Mouse (Mus musculus) cerebellum, adult (tissue): ENCODE results near the gene Pamr1.

Experiments used
- ATAC-seq: cut with Nextera tagmentation; 2 replicates; pipeline ENCODE4 v1.9.2; 2017; ENCODE audit warnings: mild to moderate bottlenecking, moderate library complexity, mixed read lengths; ENCODE audit not compliant: insufficient number of reproducible peaks, low FRiP score, low TSS enrichment

Pamr1 gene

DNA sequence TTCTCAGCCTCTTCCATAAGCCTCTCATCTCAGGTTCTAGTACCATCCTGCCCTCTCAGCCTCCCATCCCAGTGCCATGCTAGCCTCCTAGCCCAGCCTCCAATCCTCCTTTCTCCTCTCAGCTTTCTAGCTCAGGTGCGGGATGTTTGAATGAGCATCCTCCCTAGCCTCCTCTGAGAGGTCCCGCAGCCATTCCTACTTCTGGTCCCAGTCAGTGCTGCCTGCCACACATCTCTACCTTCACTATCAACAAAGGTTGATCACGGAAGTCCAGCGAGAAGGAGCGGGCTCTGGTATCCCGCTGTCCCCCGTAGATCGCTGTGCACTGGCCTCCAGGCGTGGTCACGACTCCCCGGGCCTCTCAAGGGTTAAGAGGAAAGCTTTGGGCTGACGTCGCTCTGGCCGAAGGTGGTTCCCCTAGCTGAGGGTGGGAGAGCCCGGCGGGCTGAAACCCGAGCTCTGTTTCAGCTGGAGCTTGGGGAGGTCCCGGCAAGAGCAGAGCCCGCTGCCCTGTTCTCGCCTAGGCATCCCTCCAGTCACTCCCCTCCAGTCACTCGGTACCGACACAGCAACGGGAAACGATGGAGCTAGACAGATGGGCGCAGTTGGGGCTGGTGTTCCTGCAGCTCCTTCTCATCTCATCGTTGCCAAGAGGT, at the start of gene Pamr1:
TSS of gene Pamr1 (plus strand) at position 402 of the 656 bp plus-strand sequence.
- peak; percentile 45; the same call in 1 of the 2 replicates for ATAC-seq

DNA sequence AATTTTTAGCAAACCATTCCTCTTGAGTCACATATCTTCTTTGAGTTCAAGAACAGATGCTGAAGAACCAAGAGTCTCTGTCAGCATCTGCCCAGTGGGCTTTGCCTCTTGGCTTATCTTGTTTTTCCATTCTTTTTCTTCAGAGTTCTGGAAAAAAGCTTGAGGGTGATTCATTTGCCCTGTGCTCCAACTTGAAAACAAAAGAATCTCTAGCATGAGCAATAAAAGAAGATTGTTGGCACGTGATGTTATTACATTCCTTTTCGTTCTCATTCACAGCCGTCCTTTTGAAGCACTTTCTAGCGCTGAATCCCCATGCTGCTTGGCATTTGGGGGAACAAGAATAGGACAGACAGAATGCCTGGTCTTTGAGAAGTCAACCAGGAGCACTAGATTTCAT, 42.2 kb upstream of the Pamr1 start:
- ATAC-seq = no peak

DNA sequence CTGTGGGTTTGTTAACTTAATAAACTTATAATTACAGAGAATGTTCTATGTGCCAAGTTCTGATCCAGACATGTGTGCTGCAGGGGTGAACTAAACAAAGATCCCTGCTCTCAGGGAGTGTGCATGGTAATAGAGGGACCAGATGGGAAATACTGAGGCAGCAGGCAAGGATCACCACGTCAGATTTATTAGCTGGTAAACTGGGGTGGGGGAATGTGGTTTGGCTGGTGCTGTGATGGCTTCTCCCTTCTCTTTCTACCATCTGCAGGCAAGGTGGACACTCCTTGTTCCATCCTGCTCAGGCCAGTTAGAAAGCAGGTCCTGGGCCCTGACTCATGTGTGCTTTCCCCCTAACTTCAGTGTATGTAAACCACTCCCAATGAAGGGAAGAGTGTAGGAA, 41.7 kb upstream of the Pamr1 start:
- no peak for ATAC-seq

DNA sequence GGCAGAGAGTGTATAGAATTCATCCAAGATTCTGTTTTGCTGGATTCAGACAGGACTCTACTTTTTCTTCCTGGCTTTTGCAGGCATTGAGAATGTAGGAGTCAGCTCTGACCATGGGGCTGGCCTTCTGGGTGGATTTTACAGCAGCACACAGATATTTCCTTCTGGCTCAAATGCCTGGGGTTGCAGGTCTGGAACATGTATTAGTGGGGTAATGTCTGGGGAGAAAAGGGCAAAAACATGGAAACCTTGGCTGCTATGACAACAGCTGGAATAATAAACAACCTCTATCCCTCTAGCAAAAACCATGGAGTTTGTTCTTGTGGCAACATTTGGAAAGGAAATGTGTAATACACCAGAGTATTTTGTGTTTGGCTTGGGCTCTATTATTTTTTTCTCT, 29.9 kb upstream of the Pamr1 start:
- ATAC-seq = no peak

DNA sequence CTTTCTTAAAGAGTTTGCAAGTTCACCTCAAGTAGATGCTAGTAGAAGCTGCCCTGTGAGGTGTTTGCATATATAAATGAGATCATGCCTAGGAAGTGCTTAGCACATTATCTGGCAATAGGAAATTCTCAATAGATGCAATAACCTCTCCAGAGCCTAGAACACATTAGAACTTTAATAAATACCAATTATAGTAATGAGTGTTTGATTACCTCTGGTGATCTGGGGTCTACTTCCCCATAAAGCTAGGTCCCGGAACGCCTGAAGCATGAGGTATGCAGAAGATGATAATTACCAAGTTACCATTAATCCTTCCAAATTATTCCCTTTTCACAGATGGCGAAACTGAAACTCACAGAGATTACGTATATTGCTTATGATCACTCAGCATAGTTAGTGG, 22.2 kb upstream of the Pamr1 start:
- no peak for ATAC-seq

DNA sequence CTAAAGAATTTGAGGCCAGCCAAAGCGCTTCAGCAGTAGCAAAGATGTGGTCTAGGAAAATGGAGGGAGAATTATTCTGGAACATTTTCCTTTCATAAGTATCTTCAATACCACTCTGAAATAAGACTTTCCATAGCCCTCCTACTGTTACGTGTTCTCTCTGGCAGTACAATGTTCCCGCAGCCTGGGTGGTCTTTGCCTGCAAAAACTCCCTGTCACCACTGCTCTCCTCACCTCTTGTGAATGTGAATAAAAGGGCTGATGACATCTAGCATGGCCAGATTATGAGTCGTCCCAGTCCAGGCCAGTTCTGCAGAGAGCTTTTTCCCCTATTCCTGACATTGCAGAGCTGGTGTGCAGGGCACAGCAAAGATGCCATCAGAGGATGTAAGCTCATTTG, 16.4 kb upstream of the Pamr1 start:
- ATAC-seq = no peak

DNA sequence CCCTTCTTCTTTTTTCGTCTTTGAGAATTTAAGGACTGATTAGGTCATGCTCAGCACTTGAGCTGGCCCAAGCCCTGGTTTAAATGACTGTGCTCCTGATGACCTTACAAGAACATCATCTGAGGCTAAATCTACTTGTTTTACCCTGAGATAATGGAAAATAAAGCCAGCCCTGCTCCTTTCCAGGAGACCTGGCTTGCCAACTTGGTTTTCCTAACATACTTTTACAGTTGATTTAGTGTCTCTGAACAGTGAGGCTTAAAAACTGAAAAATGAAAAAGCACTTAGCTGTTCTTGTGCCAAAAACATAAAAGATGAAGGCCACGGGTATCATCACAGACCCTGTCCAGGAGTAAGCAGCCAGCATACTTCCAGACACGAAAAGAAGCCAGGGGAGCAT, 13.0 kb upstream of the Pamr1 start:
- ATAC-seq = no peak

DNA sequence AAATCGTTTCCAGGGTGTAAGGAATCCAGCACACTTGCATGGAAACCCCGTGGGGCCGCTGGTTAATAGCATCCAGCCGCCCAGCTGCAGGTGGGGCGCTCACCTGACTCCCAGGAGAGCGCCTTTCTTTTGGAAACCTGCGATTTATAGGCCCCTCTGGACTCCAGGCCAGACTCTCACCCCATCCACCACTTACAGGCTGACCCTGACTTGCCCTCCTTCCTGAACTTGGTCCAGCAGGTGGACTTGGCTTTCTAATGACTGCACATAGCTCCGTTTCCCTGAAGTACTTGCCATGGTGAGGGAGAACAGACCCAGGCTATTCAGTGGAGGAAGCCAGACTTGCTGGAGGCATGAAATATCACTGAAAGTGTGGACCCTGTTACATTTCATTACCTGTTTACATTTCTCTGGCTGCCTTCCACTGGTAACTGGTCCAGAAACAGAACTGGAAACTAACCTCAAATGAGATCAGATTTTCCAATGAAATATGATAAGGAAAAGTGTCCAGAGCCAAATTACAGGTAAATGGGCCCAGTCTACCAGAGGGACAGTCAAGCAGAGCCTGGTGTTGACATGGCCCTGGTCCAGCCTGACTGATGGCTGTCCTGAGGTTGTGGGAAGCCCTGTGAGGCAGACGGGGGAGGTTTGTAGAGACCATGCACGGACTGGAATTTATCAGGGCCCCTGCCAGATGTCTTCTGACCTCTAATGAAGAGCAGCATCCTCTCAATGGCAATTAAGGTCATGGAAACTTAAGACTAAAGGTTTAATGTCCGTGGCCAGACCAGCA, 9.2 kb upstream of the Pamr1 start:
- no peak for ATAC-seq

DNA sequence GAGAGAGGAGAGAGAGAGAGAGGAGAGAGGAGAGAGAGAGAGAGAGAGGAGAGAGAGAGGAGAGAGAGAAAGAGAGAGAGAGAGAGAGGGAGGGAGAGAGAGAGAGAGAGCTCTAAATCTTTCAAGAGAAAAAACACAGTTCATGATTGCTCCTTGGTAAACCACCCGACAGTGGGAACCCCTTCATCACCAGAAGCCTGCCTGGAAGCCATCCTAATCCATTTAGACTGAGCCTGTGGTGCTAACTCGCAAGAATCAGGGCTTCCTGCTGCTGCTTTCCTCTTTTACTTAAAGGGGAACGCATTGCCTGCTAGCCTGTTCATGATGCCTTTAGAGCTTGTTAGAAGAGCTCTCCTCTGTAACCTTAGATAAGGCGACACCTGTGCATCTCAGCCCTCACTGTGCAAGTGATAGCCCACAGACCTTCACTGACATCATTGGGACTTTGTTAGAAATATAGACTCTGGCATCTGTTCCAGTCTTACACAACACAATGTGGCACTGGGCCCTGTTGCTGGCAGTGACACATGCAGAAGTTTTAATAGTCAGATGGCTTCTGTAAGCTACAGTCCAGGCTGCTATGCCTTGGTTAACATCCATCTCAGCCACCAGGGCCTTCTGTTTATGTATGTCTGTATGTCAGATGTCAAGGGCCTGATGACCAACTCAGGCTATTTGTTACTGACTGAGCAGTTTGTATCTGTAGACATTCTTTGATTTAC, 8.2 kb upstream of the Pamr1 start:
- ATAC-seq = no peak

DNA sequence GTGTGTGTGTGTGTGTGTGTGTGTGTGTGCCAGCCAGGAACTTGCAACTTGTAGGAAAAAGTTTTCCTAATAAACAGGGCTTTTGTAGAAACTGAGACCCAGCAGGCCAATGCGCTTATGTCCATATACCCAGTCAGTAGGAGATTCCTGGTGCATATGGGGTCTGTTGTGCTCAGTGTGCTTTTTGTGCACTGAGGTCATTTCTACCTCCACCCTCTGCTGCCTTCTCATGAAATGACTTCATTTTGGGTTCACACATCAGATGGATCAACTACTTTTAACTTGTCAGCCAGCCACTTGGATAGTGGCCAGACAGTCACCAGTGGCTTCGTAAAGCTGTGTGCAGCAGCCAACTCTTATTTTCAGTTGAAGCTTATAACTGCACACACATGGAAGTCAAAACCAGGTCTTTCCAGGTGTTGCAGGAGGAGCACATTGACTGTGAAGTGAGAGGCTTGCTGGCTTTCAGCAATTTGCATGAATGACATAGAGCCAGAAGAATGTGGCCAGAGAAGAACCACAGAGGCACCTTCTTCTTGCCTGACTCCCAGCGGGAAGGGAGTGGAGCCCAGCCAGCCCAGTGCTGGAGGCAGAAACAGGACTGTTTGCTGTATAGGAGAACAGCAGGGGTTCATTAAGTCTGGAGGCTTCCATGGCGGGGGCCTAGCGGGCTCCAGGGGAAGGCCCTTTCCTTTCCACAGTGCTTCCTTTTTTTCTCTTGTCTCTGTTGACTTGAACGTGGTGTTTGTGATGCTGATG, 5.7 kb upstream of the Pamr1 start:
- ATAC-seq = no peak

DNA sequence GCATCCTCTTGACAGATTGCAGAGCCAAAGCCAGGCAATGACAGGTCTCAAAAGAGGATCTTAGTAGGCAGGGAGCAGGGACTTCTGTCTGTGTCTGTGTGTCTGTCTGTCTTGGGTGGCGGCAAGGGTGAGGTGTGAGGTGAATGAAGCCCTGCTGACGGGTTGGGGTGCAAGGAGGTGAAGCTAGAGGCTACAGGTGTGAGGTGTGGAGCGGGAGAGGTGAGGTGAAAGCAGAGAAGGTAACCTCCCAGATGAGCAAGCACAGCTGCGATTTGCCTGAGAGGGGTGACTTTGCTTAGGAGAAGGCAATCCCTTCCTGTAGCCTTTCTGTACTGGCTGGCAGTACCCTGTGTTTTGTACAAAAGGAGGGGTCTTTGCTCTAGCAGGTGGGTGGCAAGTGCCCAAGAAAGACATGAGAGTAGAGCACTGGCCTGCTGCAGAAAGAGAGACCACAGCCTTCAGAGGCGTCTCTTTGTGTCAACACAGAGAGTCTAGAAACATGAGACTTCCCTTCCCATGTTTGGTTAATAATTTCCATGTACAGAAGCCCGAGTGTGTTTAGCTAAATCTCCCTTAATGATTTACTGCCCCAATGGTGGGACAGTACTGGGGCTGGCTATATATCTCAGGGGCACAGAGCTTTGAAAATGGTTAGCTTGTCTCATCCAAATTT, 1.2 kb downstream of the Pamr1 start:
- no peak for ATAC-seq

DNA sequence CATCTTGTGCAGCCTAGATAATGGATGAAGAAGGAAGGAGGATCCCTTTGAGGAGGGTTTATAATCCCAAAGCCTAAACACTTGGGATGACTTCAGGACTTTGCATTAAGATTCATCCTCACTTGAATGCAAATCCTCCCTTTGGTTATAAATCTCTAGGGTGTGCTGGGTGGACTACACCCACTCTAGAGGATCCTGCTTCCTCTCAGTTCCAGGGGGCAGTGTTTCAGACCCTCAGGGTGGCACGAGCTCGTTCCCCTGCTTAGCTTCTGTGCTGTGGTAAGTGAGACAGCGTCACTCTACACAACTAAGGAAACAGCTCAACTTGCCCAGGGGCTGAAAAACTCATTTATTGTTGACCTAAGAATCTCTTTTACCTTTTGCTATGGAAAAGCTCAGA, 1.8 kb downstream of the Pamr1 start:
- ATAC-seq = no peak

DNA sequence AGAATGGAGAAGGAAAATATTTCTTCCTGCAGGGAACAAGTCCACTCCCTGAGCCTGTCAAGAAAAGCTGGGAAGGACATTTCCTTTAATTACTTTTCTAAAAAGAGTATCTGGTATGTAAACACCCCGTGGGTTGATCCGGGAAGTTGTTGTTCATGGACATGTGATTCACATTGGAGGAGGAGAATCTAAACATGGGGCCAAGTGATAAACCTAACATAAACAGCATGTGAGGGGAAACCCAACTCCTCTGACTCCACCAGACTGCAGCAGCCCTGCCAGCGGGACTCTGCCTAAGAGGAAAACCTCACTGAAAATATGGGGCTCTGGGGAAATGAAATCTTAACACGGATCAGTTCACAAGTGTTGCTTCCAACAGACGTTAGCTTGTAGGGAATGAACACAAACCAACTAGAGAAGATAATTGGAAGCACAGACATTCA, 2.3 kb downstream of the Pamr1 start:
- no peak for ATAC-seq

DNA sequence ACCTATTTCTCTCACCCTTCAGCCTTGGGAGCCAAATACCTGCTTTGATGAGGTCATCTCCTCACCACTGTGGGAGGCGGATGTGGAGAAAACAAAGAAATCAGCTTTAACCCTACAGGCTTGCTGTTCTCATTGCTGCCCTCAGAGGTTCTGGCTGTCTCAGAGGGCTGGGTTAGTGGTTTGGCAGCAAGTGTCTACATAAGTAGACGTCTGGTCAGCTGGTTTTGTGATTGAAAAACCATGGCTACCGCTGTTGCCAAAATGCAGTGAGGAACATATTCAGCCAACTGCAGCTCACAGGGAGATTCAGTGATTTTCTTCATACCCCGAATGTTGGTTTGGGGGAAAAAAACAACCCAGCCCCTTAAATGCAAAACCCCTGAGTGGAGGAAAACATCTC, 7.3 kb downstream of the Pamr1 start:
- ATAC-seq = no peak

DNA sequence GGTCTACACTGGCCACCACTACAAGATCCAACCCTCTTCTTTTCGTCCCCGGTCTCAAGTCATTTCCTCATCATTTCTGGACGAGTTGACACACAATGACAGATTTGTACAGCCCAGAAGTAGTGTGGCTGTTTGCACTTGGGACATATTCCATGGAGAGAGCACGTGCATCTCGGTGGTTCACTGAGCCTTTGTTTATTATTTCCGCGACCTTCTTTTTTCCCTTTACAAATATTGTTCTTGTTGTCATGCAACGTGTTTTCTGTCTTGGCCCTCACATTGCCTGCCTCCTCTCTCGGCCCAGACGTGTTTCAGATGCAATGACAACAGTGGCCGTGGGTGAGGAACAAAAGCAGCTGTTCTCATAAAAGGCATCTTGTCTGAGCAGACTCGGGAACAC, 9.2 kb downstream of the Pamr1 start:
- ATAC-seq = no peak

DNA sequence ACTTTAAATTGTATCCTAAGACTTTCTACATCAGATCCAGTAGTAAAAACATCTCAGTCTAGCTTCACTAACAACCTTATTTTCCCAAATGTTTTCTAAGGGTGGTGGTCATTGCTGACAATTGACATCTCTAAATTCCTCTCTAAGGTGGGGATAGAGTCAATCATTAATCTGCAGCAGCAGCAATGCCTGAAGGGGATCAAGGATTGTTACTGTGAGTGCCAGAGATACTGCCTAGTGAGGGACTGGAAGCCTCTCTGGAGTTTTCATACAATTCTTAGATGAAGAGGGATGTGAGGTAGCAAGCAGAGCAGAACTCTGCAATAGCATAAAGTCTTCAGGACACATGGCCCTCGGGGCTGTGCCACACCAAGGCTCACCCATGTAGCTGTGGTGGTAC, 14.0 kb downstream of the Pamr1 start:
- no peak for ATAC-seq

DNA sequence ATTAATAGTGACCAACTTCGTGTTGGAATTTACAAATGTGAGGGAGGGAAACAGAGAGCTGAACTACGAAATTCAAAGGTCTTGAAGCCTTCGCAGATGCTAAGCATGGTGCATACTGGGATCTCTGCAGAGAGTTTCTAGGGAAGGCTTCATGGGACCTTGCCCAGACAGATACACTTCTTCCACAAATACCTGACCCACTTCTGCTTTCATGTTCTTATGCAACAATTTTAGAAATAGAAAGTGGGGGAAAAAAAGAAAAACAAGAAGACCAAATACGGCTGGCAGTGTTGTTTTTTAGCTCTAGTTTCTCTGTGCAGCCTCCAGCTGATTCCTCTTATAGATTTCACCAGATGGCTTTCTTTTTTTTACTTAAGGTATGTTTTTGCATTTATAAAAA, 29.4 kb downstream of the Pamr1 start:
- no peak for ATAC-seq

DNA sequence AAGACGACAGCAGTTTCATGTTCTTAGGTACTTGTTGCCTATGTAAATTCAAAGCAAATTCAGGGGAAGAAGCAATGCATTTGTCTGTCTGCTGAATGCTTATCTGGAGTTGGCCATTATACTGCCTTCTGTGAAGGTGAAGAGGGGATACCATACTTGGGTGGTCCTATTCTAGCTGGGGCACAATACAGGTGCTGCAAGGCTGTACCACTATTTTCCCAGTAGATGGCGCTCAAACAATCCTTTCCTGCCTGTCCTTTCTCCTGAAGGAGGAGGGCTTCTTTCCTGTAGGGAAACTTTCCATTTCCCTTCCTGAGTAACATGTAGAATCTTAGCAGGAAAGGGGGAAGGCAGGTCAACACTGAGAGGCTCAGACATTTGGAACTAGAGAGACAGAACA, 40.2 kb downstream of the Pamr1 start:
- ATAC-seq = peak; percentile 53

DNA sequence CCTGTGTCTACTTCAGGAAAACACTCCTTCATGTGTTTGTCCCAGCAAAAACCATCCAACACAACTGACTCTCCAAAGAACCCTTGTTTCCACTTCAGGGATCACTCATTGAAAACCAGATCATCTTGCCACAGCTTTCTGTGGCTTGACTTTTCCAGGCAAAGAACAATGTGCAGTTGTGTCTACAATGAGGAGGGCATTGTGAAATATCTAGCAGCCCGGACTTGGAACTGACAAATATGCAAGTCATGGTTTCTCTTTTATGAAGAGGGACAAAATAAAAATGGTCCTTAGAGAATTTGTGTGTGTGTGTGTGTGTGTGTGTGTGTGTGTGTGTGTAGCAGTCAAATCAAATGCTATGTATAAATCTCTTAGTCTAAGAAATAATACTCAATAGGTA, 44.7 kb downstream of the Pamr1 start:
- ATAC-seq = no peak
